Mouse (Mus musculus): Measurements from ENCODE around the gene Slc25a34.

The Slc25a34 gene

DNA sequence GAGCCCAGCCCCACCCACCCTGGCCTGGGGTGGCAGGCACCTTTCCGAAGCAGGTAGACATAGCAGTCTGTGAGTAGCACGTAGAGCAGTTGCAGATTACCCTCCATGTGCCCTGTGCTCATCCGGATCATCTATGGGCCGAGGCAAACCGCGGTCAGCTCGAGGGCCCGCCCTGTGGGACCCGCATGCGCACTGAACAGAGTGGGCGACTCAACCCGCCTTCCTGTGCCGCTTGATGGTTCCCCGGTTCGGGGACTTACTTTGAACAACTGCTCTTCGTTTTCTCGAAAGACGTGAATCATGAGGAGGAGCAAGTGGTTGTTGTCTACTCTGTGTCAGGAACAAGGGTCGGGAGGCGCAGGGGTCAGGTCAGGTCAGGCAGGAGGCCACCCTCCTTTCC is 7.6 kb upstream of the Slc25a34 start:
- H3K27me3 ChIP-seq (ENCODE audit: control insufficient read depth, insufficient read depth, low read length, poor library complexity, severe bottlenecking), result no peaks in the 10 kb centered on the region
- DNase-seq (ENCODE audit: low read depth, low spot score), result no peak

DNA sequence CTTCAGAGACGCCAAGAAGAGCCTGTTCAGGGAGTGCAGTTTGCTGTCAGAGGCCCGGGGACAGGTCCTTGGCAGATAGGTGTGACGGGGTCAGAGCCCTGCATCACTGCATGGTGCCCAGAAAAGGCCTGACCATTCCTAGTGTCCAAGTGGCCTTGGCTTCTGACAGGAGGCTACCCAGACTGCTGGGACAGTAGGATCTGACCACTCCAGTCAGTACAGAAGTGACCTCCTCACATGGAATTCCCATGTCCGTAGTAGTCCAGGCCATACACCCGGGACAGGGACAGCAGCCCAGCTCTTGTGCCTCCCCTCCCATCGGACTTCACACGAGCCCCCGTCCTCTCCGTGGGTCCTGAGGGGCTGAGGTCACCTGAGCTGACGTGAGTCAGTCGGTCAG is 6.4 kb upstream of the Slc25a34 start:
- no peak for DNase-seq (ENCODE audit: low read depth, low spot score)
- Histone ChIP-seq H3K27me3 (ENCODE audit: control insufficient read depth, insufficient read depth, low read length, poor library complexity, severe bottlenecking) (no peaks in the 10 kb centered on the region), H3K36me3 (ENCODE audit: control insufficient read depth, insufficient read depth, low read length, poor library complexity, severe bottlenecking) (peaks cover 8% of the 10 kb centered on the region; the same call in 1 of the 2 replicates)

More for the DNA sequence above, 7.6 kb upstream of the Slc25a34 start:
- H3K36me3 ChIP-seq (ENCODE audit: control insufficient read depth, insufficient read depth, low read length, poor library complexity, severe bottlenecking), result peaks cover 8% of the 10 kb centered on the region; the same call in 1 of the 2 replicates

DNA sequence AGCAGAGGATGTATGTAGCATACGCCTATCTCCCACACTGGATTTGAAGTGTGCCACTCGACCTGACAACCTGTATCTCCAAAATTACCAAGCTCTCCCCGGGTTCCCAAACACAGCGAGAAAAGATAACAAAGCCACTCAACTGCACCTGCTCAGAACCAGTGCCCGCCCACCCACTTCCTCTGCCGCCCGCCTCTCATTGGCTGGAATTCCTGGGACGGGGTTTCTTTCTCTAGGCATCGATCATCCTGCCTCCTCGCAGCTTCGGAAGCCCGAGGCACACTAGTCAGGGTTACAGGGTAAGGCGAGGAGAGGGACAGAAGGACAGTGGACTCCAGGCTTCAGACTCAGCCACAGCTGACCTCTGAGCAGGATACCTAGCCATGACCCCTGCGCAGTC is 5.0 kb upstream of the Slc25a34 start:
- no peak for DNase-seq (ENCODE audit: low read depth, low spot score)
- H3K36me3 ChIP-seq (ENCODE audit: control insufficient read depth, insufficient read depth, low read length, poor library complexity, severe bottlenecking), result peaks cover 8% of the 10 kb centered on the region; the same call in 1 of the 2 replicates
- no peaks in the 10 kb centered on the region for H3K27me3 ChIP-seq (ENCODE audit: control insufficient read depth, insufficient read depth, low read length, poor library complexity, severe bottlenecking)

DNA sequence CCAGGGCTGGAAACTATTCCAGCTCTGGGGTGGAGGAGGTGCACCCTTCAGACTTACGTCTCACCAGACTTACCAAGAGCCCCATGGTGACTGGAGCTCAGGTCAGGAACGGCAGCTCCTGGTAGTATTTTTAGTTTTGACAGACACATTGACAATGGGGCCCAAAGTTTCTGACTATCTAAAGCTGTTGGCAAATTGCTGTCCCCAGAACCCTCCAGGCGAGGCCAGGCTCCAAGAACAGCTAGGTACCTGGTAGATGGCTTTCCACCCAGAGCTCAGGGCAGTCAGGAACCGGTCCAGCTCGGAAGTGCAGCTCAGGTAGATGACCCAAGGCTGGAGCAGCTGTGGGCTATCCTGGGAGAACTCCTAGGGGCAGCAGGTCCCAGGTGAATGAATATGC is 3.9 kb upstream of the Slc25a34 start:
- DNase-seq (ENCODE audit: low read depth, low spot score), result no peak
- Histone ChIP-seq H3K27me3 (ENCODE audit: control insufficient read depth, insufficient read depth, low read length, poor library complexity, severe bottlenecking) (no peaks in the 10 kb centered on the region), H3K36me3 (ENCODE audit: control insufficient read depth, insufficient read depth, low read length, poor library complexity, severe bottlenecking) (peaks cover 8% of the 10 kb centered on the region; the same call in 1 of the 2 replicates)

DNA sequence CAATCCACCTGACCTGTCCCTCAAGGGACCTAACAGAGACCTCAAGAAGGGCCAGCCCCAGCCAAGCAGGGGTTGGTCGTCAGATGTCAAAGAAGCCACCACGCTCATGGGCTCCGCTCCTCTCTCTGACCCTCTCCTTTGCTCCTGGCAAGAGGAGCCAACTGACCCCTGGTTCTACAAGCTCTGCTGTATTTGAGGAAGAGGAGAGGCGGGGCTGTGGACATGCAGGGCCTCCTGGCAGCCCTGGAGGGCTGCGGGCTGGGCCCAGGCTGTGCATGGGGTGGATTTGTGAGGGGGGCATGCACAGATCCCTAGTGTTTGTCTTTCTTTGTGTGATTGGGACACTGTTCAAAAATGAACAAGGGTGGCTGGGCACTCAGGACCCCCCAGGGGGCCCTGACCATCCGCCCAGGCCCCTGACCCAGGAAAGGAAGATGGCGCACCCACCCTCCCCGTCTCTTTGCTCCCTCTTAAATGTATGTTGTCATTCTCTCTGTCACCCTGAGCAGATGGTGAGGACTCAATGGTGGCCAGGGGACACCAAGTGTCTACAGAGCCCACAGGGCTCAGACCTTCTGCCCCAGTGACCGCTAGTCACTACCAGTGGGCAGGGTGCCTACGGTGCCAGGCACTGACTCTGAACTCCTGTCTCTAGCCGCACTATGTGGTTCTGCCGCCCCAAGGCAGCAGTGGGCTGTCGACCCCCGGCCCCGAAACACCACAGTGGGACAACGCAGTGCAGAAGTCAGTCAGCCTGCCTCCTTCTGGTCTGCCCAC is 2.3 kb upstream of the Slc25a34 start:
- no peak for DNase-seq (ENCODE audit: low read depth, low spot score)
- H3K36me3 ChIP-seq (ENCODE audit: control insufficient read depth, insufficient read depth, low read length, poor library complexity, severe bottlenecking), result peaks cover 8% of the 10 kb centered on the region; the same call in 1 of the 2 replicates

DNA sequence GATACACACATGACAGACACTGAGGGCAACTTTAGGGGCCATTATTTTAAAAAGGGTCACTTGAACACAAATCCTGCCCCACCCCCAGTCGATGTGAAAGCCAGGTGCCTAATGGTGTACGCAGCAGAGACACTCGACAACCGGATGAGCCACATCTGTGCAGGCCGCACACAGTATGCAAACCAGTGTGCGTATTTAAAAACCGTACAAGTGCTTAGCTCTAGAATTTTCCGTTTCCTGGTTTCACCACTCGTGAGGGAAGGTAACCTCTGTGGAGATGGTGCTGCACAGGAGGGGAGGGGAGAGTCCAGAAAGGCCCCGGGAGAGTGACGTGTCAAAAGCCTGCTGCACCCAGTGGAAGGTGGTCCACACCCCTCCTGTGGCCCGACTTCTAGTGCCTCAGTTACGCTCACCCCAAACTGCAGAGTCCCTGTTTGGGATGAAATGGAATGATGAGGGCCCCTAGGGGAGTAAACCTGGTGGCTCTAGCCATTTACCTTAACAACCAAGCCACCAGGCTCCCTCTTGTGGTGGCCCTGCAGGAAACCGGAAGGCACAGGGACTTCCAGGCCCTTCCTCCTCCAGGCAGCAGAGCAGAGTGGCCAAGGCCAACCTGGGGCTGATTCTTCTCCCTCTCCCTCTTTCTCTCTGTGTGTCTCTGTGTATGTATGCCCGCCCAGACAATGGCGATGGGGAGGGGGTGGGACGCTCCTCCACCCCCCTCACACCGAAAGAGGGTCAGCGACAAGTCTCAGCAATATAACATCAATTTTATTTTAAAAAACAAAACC is 1.6 kb upstream of the Slc25a34 start:
- H3K36me3 ChIP-seq (ENCODE audit: control insufficient read depth, insufficient read depth, low read length, poor library complexity, severe bottlenecking), result peaks cover 5% of the 10 kb centered on the region; the same call in 1 of the 2 replicates
- peak; percentile 80 for DNase-seq (ENCODE audit: low read depth, low spot score)
- H3K27me3 ChIP-seq (ENCODE audit: control insufficient read depth, insufficient read depth, low read length, poor library complexity, severe bottlenecking), result no peaks in the 10 kb centered on the region

More for the DNA sequence above, 2.3 kb upstream of the Slc25a34 start:
- no peaks in the 10 kb centered on the region for H3K27me3 ChIP-seq (ENCODE audit: control insufficient read depth, insufficient read depth, low read length, poor library complexity, severe bottlenecking)

DNA sequence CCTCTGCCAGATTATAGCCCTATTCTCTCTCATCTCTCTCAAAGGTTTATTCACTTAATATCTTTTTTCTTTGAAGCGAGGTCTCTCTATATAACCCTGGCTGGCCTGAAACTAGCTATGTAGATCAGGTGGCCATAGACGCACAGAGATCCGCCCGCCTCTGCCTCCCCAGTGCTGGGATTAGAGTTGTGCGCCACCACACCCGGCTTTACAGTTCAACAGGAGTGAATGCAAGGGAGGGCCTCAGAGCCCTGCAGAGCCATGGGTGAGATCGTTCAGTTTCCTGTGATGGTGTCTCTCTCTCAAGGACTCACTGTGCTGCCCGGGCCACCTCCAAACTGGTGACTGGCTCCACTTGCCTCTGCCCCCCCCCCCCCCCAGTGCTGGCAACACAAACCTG is 513 bp upstream of the Slc25a34 start:
- Histone ChIP-seq H3K36me3 (ENCODE audit: control insufficient read depth, insufficient read depth, low read length, poor library complexity, severe bottlenecking) (0 out of 2 replicates have a peak, but pooled peaks cover 3% of the 10 kb centered on the region), H3K27me3 (ENCODE audit: control insufficient read depth, insufficient read depth, low read length, poor library complexity, severe bottlenecking) (no peaks in the 10 kb centered on the region)
- no peak for DNase-seq (ENCODE audit: low read depth, low spot score)

DNA sequence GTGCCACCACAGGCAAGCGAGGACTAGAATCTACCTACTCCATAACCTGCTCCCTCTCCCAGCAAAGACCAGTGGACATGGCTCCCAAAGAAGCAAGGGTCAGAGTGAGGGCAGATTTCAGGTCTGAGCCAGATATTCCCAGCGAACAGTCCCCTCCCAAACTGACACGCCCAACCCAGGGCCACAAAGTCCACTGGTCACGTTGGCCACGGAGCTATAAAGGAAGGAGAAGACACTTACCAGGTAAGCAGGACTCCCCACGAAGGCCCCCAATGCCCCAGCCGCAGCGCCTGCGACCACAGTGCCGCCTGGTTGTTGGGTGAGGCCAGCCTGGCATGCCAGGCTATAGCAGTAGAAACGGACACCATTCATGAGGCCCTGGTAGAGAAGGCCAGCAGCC is 584 bp downstream of the Slc25a34 start:
- DNase-seq (ENCODE audit: low read depth, low spot score), result no peak
- H3K36me3 ChIP-seq (ENCODE audit: control insufficient read depth, insufficient read depth, low read length, poor library complexity, severe bottlenecking), result 0 out of 2 replicates have a peak, but pooled peaks cover 1% of the 10 kb centered on the region
- no peaks in the 10 kb centered on the region for H3K27me3 ChIP-seq (ENCODE audit: control insufficient read depth, insufficient read depth, low read length, poor library complexity, severe bottlenecking)

DNA sequence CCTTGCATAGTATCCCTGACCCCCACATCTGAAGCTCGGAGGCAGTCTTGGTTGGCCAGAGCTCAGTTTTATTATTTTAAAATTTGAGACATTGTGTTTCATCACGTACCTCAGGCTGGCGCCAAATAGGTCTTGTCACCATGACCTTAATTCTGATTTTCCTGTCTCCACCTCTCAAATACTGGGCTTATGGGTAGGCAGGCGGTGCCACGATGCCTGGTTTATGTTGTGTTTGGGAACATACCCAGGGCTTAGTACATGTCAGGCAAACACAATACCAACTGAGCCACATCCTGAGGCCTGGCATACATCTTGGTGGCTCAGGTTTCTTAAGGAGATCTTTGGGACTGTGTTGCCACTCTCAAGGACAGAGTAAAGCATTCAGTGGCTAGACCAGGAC is 1.0 kb downstream of the Slc25a34 start:
- H3K27me3 ChIP-seq (ENCODE audit: control insufficient read depth, insufficient read depth, low read length, poor library complexity, severe bottlenecking), result no peaks in the 10 kb centered on the region
- no peak for DNase-seq (ENCODE audit: low read depth, low spot score)

DNA sequence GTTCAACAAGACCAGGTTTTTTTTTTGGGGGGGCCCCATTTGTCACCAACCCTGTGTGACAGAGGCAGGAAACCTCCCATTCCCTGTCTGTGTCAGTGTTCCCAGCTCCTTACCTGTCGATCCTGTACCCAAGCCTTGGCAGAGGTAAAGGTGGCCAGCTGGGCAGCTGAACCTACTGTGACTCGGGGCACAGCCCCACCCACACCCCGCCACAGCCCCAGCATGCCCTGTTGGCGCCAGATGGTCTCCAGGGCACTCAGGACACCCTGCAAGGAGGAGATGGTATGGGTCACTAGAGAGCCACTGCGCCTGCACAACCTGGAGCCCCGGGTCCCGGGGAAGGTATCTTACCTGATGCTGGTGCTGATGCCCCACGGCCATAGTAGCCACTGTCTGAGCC is 1.5 kb downstream of the Slc25a34 start:
- Histone ChIP-seq H3K36me3 (ENCODE audit: control insufficient read depth, insufficient read depth, low read length, poor library complexity, severe bottlenecking) (no peaks in the 10 kb centered on the region), H3K27me3 (ENCODE audit: control insufficient read depth, insufficient read depth, low read length, poor library complexity, severe bottlenecking) (no peaks in the 10 kb centered on the region)
- DNase-seq (ENCODE audit: low read depth, low spot score), result no peak

More for the DNA sequence above, 1.0 kb downstream of the Slc25a34 start:
- H3K36me3 ChIP-seq (ENCODE audit: control insufficient read depth, insufficient read depth, low read length, poor library complexity, severe bottlenecking), result no peaks in the 10 kb centered on the region

DNA sequence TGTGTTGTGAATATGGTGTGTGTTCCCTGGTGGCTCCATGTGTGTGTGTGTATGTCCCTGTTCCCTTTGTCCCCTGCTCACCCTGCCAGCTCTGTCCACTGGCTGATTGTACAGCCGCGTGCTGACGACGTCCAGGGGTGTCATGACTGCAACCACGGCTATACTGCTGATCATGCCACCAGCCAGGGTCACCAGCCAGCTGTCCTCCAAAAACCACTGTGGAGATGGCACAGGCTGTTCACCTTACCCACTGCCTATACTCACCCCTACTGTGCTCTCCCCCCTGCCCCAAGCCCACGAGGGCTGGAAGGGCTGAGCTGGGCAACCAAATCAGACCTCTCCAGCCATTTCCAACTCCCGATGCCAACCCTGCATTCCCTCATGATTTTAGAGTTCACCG is 2.3 kb downstream of the Slc25a34 start:
- H3K27me3 ChIP-seq (ENCODE audit: control insufficient read depth, insufficient read depth, low read length, poor library complexity, severe bottlenecking), result no peaks in the 10 kb centered on the region
- no peak for DNase-seq (ENCODE audit: low read depth, low spot score)
- H3K36me3 ChIP-seq (ENCODE audit: control insufficient read depth, insufficient read depth, low read length, poor library complexity, severe bottlenecking), result no peaks in the 10 kb centered on the region

DNA sequence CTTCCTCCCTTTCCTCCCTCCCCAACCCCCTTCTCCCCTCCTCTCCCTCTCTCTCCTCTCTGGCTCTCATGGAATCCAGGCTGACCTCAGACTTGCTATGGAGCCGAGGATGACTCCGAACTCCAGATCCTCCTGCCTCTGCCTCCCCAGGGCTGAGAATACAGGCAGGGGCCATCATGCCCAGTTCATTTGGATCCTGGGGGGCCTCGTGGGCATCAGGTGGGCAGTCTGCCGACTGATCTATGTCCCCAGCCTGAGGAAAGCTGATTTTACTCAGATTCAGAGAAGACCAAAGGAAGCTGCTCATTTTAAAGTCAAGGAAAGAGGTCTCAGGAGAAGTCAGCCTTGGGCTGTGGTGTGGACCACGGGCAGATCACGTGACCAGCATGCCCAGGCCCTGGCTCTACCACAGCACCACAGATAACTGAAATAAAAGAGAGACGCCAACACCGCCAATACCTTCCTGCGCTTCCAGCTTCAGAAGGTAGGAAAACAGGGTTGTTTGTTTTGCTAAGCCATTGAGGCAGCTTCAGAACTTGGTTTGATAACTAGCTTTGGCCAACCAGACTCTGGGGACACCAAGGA is 4.2 kb downstream of the Slc25a34 start:
- no peaks in the 10 kb centered on the region for H3K36me3 ChIP-seq (ENCODE audit: control insufficient read depth, insufficient read depth, low read length, poor library complexity, severe bottlenecking)
- no peak for DNase-seq (ENCODE audit: low read depth, low spot score)
- H3K27me3 ChIP-seq (ENCODE audit: control insufficient read depth, insufficient read depth, low read length, poor library complexity, severe bottlenecking), result no peaks in the 10 kb centered on the region

DNA sequence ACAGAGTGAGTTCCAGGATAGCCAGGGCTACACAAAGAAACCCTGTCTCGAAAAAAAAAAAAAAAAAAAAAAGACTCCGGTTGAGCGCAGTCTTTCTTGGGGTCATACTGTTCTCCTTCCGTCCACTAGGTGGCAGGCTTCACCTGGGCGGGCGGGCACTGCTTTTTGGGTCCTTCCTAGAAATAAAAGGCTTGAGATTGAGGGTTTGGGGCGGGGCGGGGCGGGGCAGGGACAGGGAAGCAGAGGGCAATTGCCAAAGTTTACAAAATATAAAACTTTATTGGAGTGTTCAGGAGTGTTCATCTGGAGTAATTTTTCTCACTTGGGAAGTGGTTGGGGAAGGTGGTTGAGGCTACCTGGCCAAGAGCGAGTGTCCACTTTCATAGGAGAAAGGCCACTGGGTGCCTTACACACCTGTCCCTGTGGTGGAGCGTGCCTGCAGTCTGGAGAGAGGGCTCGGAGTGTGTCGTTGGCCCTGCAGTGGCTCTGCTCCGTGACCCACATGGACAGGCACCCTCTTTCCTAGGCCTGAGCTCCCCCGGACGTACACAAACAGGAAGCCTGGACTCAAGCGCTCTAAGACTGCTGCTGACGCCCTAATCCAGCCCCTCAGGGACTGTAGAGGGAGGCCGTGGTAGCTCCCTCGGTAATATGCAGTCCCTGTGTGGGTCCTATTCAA is 4.9 kb downstream of the Slc25a34 start, which contains the start of gene Tmem82:
TSS of gene Tmem82 (minus strand) at position 69 of the 679 bp plus-strand sequence.
- DNase-seq (ENCODE audit: low read depth, low spot score), result peak; percentile 81
- no peaks in the 10 kb centered on the region for H3K27me3 ChIP-seq (ENCODE audit: control insufficient read depth, insufficient read depth, low read length, poor library complexity, severe bottlenecking)
- no peaks in the 10 kb centered on the region for H3K36me3 ChIP-seq (ENCODE audit: control insufficient read depth, insufficient read depth, low read length, poor library complexity, severe bottlenecking)

DNA sequence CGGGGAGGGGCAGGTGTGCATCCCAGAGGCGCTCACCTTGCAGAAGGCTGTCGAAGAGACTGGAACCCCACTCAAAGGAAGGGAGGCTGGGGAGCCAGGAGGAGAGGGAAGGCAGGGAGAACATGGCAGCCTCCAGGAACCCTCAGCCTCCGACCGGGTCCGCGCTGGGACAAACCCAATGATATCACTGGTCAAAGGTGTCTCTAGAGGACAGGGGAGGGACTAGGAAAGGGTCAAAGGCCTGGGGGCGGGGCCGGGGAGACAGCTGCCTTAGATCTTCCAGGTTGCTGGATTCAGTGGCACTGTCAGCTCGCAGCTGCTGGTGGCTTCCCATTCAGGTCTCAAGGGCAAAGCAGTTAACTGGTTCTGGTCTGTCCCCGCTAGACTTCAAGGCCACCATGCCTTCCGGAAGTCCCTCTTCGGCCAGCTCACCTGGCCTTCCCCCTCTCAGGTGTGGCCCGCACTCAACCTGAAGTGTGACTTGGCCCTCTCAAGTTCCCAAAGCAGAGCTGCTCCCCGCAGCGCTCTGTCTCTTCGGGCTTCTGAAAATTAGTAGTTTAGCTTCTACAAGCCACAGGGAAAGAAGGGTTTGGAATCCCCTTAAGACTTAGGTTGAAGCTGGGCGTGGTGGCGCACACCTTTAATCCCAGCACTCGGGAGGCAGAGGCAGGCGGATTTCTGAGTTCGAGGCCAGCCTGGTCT is 5.6 kb downstream of the Slc25a34 start:
- no peaks in the 10 kb centered on the region for H3K27me3 ChIP-seq (ENCODE audit: control insufficient read depth, insufficient read depth, low read length, poor library complexity, severe bottlenecking)
- peak; percentile 31 for DNase-seq (ENCODE audit: low read depth, low spot score)
- no peaks in the 10 kb centered on the region for H3K36me3 ChIP-seq (ENCODE audit: control insufficient read depth, insufficient read depth, low read length, poor library complexity, severe bottlenecking)

Data from splenic B cell, adult 2 months (primary cell).